Mouse (Mus musculus) cerebellum, adult 2 months (tissue): ENCODE results near the gene Gm14226.
"Not testable (repeated sequence)": the region's sequence is repeated elsewhere in the genome, so short reads cannot be mapped to it uniquely, and the experiment has no call there.

Experiments
- CTCF ChIP-seq: fragments of 200-500 bp; IDR thresholded peaks from 2 replicates; pipeline ENCODE4 v1.5.1; 2011; ENCODE audit warnings: low read depth, mild to moderate bottlenecking, control low read depth, low read length, moderate library complexity, borderline replicate concordance; ENCODE audit not compliant: insufficient read depth
- POLR2A ChIP-seq: fragments of 200-500 bp; IDR thresholded peaks from 2 replicates; pipeline ENCODE4 v1.6.1; 2011; ENCODE audit warnings: low read length, control low read depth, borderline replicate concordance; ENCODE audit not compliant: insufficient read depth

DNA sequence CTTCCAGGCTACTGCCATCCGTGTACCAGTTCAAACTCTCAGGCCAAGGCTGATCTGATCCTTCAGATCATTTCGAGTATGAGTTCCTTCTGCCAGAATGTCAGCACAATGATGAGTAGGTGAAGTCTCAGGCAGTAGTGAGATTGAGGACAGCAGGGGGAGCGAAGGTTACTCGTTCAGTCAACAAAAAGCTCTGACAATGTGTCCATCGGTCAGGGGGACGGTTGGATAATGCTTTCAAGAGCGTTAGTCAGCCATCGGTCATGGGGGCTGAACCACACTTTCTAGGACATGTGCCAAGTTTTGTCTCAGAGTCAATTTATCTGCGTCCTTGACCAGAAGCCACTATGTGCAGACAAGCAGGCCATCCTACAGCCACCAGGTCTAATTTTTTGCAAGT is 1.3 kb upstream of the Gm14226 start:
- TF ChIP-seq CTCF, POLR2A: not testable (repeated sequence)
